Mouse (Mus musculus) cerebellum, adult 9-11 months (tissue): Measurements from ENCODE around the gene Myo10.

Source experiments
- DNase-seq: peaks from one replicate; pipeline ENCODE4 v3.0.0; 2022

Gene Myo10

GRCm38 (mm10) chr15:25806363-25806762 is 184.0 kb downstream of the Myo10 start:
- DNase-seq = no peak

DNA sequence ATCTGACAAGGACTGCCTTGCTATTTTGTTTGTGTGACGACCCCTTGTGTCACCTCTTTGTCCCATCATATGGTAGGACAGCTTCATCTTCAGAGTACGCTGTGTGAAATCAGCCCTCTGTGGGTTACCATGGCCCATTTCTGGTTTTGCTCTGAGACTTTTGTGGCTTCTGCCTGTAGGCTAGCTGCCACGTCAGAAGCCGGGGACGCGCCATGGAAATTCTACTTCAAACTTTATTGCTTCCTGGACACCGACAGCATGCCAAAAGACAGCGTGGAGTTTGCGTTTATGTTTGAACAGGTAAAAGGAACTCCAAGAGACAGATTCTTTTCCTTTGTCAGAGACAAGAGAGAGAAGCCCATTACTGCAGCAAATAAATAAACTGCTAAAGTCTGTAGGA is 184.6 kb downstream of the Myo10 start:
- no peak for DNase-seq

DNA sequence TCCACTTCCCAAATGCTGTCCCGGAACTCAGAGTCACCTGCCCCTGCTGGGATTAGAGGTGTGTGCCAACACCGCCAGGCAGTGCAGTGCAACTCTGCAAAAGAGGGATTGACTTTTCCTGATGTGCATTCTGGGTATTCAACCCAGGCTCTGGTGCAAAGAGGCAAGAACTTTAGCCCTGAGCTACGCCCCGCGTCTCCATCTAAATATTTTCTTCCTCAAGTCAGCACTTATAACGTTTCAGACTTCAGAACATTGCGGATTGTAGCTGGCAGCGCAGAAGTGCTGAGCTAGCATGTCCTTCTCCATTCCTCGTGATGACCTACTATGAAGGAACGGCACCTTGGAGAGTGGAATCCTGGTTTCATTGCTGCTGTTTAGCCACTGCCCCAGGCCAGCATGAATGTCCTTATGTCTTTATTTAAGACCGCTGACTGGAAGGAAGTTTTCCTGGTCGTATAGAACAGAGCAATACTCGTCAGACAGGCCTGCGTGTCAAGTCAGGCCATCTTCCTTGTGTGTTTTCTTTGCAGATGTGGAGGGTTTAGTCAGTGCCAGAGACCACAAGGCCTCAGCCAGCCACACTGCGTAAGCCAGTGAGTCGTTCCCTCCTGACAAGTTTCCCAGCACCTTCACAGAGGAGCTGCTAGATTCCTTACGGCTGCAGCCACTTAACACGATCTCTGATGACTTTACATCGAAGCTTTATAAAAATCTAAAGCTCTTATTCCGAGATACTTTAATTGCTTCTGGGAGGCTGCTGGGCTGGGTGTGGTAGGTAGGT is 186.5 kb downstream of the Myo10 start:
- no peak for DNase-seq

DNA sequence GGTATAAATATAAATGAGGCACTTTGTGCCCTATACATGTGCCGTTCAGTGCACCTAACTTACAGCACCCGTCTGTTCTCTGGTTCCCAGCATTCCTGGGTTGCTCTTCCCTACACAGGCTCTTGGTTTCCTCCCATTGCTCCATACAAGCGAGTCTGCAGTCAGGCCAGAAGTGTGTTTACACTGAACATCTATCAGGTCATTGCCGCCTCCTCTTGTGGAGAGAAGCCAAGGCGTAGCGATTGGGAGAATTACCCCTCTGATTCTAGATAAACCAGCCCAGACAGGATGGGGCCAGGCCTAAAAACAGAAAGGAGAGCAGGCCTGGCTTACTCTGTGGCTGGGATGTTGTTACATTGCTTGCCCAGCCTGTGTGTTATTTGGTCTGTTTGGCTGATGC is 187.3 kb downstream of the Myo10 start:
- no peak for DNase-seq

DNA sequence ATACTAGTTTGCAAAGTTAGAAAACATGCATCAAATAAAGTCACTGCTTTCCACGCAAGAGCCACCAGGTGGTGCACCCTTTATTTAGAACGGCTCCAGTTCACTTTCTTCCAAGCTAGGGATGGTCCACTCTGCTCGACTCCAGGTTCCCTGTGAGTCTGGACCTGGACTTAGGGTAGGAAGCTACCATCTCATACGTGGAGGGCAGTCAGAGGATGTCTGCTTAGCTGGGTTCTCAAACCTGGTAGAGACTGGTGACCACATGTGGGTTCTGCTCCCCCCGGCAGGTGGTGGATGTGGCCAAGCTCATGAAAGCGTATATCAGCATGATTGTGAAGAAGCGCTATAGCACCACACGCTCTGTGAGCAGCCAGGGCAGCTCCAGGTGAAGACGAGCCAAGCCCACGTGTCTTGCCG is 189.5 kb downstream of the Myo10 start:
- no peak for DNase-seq

GRCm38 (mm10) chr15:25812479-25812878 is 190.2 kb downstream of the Myo10 start:
- no peak for DNase-seq

GRCm38 (mm10) chr15:25814535-25814934 is 192.2 kb downstream of the Myo10 start:
- no peak for DNase-seq

- no peak for DNase-seq
These were observed 194.9 kb downstream of the Myo10 start for GRCm38 (mm10) chr15:25817191-25817590.

- no peak for DNase-seq
These were observed 199.7 kb downstream of the Myo10 start for GRCm38 (mm10) chr15:25821981-25822380.

DNA sequence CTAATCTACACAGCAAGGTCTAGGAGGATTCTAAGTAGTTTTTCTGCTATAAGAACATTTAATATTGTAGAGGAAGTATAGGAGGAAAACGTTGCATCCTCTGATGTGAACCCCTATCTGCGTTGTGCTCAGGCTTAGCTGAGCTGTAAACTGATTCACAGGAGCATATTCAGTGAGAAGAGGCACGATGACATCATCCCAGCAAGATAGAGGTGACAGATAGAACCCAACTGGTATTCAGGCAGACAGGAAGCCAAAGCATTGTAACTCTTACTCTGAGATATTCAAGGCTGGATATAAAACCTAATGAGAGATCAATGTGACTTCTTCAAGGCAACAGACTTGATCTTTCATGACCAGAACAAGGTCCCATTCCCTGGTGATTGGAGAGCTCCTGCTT is 200.3 kb downstream of the Myo10 start:
- no peak for DNase-seq

DNA sequence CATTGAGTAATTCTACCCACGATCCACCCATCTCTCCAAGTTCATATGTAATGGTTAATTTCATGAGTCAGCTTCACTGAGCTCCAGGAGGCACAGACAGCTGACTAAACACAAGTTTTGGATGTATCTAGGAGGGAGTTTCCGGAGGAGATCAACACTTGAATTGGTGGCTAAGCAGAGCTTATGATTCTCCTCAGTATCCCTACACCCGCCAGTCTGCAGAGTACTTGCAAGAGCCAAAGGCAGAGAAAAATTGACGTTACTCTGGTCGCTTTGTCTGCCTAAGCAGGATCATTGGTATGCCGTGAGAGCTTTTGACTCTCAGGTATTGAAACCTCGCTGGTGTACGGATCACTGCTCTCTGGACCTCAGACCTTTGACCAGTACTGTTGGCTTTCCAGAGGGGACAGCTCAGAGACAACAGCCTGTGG is 204.2 kb downstream of the Myo10 start:
- no peak for DNase-seq

DNA sequence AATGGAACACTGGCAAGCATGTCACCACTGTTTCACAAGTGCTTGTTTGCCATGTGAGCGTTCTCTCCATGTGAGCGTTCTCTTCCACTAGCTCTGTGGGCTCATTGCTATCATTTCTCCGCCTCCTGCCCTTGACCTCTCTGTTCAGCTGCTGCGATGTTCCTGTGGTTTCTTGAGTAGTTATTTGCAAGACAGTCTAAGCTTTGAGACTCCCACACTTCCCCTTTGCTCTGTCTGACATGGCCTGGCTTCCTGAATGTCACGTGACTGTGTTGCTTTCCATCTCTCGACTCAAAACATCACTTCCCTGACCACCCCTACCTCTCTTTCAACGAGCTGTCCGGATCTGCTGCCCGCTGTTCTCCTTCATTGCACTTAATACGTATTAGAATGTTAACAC is 206.1 kb downstream of the Myo10 start:
- DNase-seq = no peak

DNA sequence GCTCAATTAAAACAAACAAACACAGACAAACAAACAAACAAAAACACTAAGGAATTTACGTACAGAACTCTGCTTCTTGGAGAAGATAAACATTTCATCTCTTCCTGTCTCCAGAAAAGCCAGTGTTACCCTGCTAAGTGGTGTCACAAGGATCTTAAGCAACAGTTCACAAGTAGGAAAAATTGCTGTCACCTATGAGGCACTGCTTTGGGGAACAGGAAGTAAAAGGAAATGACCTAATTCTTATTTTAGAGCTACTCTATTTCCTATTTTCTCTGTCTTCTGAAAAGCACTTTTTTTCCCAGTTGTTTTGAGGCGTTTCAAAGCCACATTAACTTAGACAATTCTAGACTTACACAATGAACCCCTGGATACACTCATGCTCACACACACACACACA is 208.1 kb downstream of the Myo10 start:
- no peak for DNase-seq

DNA sequence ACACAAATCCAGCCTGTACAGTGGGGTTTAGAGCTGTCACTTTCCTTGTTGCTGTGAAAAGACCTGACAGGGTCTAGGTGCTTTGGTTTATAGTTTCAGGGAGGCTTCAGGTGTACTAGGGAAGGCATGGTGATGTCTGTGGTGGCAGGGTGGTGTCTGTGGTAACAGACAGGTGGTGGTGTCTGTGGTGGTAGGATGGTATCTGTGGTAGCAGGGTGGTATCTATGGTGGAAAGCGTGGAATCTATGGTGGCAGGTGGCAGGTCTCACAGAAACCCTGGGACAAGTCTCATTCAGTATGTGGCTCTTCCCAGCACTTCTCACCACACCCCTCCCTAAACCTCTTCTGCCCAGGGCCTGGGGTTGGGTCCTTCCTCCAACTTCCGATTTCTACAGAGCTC is 212.0 kb downstream of the Myo10 start:
- no peak for DNase-seq

DNA sequence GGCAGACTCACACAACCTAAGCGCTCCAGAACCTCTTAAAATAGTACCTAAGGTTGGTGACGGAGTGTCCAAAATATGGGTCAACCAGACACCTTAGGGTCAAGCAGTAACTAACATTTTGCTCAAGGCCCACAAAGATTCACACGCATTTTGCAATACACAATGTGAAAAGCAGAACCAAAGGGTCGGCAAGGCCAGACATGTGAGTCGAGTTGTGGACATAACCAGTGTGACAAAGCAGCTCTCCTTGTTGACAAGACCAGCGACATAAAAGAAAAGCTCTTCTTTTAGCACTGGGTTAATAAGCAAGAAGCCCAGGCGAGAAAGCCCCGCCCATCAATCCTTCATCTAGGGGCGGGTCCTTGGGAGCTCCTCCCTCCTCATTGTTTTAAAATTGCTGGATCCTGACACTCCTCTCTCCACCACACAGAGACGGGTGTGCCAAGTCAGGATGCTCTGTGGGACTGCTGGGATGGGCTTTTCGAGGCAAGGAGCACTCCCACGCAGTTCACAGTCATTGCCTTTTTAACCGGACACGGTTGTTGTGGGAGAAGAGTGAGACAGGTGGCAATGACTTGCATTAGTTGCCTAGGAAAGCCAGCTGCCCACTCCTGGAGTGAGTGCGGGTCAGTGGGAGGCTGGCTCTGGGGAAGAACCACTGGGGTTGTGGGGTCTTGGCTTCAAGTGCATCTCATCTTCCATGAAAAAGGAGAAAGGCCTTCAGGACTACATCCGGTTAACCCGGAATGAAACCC is 212.8 kb downstream of the Myo10 start:
- DNase-seq = no peak

DNA sequence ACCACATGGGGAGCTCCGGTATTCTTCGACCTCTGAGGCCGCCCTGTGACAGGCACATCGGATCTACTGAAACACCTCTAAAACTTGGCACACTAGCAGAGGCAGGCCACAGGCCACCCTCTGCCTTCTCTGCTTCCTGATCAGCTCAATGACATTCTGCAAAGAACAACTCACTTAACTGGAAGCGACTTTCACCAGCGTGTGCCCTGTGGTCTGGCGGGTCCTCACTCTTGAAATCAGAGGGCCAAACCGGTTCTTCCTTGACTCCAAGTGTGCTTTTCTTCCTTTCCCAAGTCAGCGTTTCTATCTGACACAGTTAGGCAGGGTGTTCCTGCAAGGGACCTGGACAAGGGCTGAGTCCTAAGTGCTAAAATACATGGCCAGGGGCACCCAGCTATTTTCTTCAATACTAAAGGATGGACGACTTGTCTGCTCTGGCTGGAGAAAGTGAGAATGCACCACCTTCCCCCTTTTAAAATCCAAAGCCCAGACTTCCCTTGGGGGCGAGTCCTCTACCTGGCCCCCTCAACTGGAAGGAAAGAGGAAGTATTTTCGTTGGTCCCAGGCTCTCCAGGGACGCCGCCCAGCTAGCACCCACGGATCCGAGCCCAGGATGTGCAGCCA is 220.2 kb downstream of the Myo10 start:
- peak; percentile 23 for DNase-seq

DNA sequence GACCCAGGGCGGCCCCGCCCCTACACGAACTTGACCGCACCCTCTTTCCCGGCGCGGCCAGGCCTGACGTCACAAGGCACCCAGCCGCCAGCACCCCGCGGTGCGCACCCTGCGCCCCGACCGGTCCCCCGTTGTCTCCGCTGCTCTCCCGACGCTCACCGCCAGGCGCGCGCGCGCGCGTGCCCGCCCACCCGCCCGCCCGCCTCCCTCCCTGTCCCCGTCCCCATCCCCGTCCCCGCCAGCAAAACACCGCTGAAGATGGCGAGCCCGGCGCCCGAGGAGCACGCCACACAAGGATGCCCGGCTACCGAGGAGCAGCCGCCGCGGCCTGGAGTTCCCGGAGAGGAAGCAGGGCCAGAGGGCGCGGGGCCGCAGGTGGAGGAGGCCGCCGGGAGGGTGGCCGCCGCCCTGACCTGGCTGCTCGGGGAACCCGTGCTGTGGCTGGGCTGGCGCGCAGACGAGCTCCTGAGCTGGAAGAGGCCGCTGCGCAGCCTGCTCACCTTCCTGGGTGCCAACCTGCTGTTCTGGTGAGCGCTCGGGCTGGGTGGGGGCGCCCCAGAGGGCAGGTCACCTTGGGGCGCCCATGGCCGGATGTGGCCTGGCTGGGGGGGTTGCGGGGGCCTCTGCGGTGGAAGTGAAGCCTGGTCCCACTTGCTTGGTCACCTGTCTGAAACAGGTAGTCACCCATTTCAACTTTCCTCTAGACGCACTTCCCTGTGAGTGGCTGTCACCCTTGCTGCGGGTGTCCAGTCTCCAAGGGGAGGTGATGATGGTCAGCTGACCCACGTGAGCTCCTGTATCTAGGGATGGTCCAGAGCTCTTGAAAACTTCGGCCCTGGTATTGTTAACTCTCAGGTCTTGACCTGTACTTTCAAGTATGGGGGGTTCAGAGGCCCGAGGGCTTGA is 221.0 kb downstream of the Myo10 start, which contains the start of gene Retreg1:
Gene Retreg1, plus strand, starts transcription at position 95 of the 906 bp plus-strand sequence.
- peak; percentile 79 for DNase-seq

- DNase-seq = no peak
These were observed 221.8 kb downstream of the Myo10 start for GRCm38 (mm10) chr15:25844013-25844570.

- DNase-seq = no peak
These were observed 222.4 kb downstream of the Myo10 start for GRCm38 (mm10) chr15:25844771-25845170.

GRCm38 (mm10) chr15:25847576-25848168 is 225.3 kb downstream of the Myo10 start:
- no peak for DNase-seq

DNA sequence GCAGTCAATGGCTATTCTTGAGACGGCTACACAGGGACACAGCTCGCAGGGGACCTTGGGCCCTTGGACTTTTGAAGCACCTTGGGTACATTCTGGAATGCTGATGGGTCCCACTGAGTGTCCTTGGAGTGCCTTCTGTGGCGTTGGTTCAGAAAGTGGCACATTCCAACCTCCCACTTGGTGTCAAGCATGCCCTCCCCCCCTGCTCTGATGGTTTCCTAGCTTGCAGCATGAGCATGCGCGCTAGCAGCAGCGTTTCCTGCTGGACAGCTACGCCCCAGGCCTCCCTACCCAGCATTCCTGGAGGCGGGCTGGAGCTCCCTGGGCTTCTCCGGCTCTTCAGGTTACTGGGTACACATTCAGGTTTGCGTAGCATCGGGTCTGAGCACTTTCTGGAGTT is 228.2 kb downstream of the Myo10 start:
- DNase-seq = no peak
